Comparison of ENCODE assay signal across 9 mouse cellular contexts in the genomic region with DNA sequence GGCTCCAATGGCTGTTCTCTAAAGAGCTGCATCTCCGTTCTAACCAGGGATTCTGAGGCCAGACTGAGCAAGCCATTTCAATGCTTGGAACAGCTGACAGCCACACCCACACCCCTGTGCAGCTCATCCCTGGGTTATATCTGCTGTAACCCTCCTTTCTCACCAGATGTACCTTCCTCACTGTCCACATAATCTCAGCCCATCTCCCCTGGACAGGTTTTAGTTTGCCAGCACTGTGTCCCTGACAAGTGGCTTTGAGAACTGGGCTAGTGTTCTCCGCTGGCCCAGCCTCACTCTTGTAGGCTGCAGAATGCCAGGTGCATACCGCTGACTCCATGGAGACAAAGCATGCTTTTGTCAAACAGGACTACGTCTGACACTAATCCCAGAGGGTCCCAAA. TPM values are rescaled to one million over a fixed set of nuclear protein-coding genes. Genes with fewer than 3 reads are reported as not detected.
DNase-seq lines count a peak whose midpoint lies in the region; ATAC-seq lines count a peak whose summit lies in the region.
"Had no signal": no experiment of that assay in that cellular context is flagged by ENCODE, and none has a peak within 500 bp of the region (broad histone marks: within the 10 kb centered on the region; RNA-seq: fewer than 3 reads in every experiment).

No protein-coding gene starts in this region.

- H3K27ac ChIP-seq in kidney, embryonic 16.5 days (ENCODE audit: low read length) = no peak overlapping the region
- no peak overlapping the region for H3K27ac ChIP-seq in embryonic facial prominence, embryonic 13.5 days
- no peak overlapping the region for H3K27ac ChIP-seq in intestine, embryonic 15.5 days
- H3K27ac ChIP-seq in neural tube, embryonic 12.5 days = no peak overlapping the region

- no peaks in the 10 kb centered on the region for H3K27me3 ChIP-seq in kidney, embryonic 16.5 days (ENCODE audit: insufficient read depth, low read length)
- H3K27me3 ChIP-seq in embryonic facial prominence, embryonic 13.5 days = no peaks in the 10 kb centered on the region
- H3K27me3 ChIP-seq in intestine, embryonic 15.5 days (replicated peaks) = no peaks in the 10 kb centered on the region
- H3K27me3 ChIP-seq in neural tube, embryonic 12.5 days (replicated peaks) = no peaks in the 10 kb centered on the region
- H3K27me3 ChIP-seq: Patski had no signal

- no peaks in the 10 kb centered on the region for H3K9me3 ChIP-seq in kidney, embryonic 16.5 days (ENCODE audit: low read length)
- H3K9me3 ChIP-seq in embryonic facial prominence, embryonic 13.5 days = no peaks in the 10 kb centered on the region
- no peaks in the 10 kb centered on the region for H3K9me3 ChIP-seq in intestine, embryonic 15.5 days
- H3K9me3 ChIP-seq in neural tube, embryonic 12.5 days = no peaks in the 10 kb centered on the region

- peak overlapping the region; percentile 66 for H3K4me3 ChIP-seq in kidney, embryonic 16.5 days (ENCODE audit: low read length)
- peak overlapping the region; percentile 89 for H3K4me3 ChIP-seq in embryonic facial prominence, embryonic 13.5 days
- peak overlapping the region; percentile 83 for H3K4me3 ChIP-seq in intestine, embryonic 15.5 days (replicated peaks)
- peak overlapping the region; percentile 78; the same call in 1 of the 2 replicates for H3K4me3 ChIP-seq in neural tube, embryonic 12.5 days

- H3K9ac ChIP-seq in kidney, embryonic 16.5 days (replicated peaks; ENCODE audit: low read length) = peak overlapping the region; percentile 76
- H3K9ac ChIP-seq in embryonic facial prominence, embryonic 13.5 days = peak overlapping the region; percentile 93
- 0 out of 2 replicates have a peak overlapping the region, but pooled peaks have one; percentile 81 for H3K9ac ChIP-seq in intestine, embryonic 15.5 days
- peak overlapping the region; percentile 82 for H3K9ac ChIP-seq in neural tube, embryonic 12.5 days

- H3K4me1 ChIP-seq in kidney, embryonic 16.5 days (ENCODE audit: insufficient read depth, low read length) = peaks cover 17% of the 10 kb centered on the region
- H3K4me1 ChIP-seq in embryonic facial prominence, embryonic 13.5 days = peaks cover 34% of the 10 kb centered on the region
- peaks cover 19% of the 10 kb centered on the region for H3K4me1 ChIP-seq in intestine, embryonic 15.5 days (replicated peaks)
- peaks cover 28% of the 10 kb centered on the region for H3K4me1 ChIP-seq in neural tube, embryonic 12.5 days

- H3K36me3 ChIP-seq in kidney, embryonic 16.5 days (ENCODE audit: insufficient read depth, low read length) = no peaks in the 10 kb centered on the region
- 0 out of 2 replicates have a peak, but pooled peaks cover 9% of the 10 kb centered on the region for H3K36me3 ChIP-seq in embryonic facial prominence, embryonic 13.5 days
- no peaks in the 10 kb centered on the region for H3K36me3 ChIP-seq in intestine, embryonic 15.5 days
- no peaks in the 10 kb centered on the region for H3K36me3 ChIP-seq in neural tube, embryonic 12.5 days

- no peak for ATAC-seq in kidney, embryonic 16.5 days (ENCODE audit: low FRiP score, low TSS enrichment)
- no peak for ATAC-seq in embryonic facial prominence, embryonic 13.5 days (ENCODE audit: insufficient number of reproducible peaks, insufficient read depth, low FRiP score, low TSS enrichment, low read depth)
- ATAC-seq in intestine, embryonic 15.5 days = no peak
- no peak for ATAC-seq in neural tube, embryonic 12.5 days (ENCODE audit: low FRiP score, low read depth)
- ATAC-seq: Patski had no signal

- DNase-seq in kidney, adult 9 months = no peak
- no peak for DNase-seq in gastrocnemius, adult 8-10 months (ENCODE audit: low spot score in 2 of 2)
- no peak for DNase-seq in layer of hippocampus, adult 9-10 months (ENCODE audit: low spot score)
- DNase-seq in gastrocnemius, postnatal 10 days = no peak

- H3K4me2 ChIP-seq in kidney, embryonic 16.5 days (replicated peaks; ENCODE audit: low read depth, low read length) = peak overlapping the region; percentile 74
- H3K4me2 ChIP-seq in embryonic facial prominence, embryonic 13.5 days = peak overlapping the region; percentile 83
- peak overlapping the region; percentile 76 for H3K4me2 ChIP-seq in intestine, embryonic 15.5 days (replicated peaks)
- peak overlapping the region; percentile 82 for H3K4me2 ChIP-seq in neural tube, embryonic 12.5 days (replicated peaks)

- 47% methylated on average over 4 of the region's 4 CpGs for WGBS in kidney, embryonic 16.5 days
- WGBS in embryonic facial prominence, embryonic 13.5 days = 18% methylated on average over 4 of the region's 4 CpGs
- 20% methylated on average over 4 of the region's 4 CpGs for WGBS in intestine, embryonic 15.5 days
- 15% methylated on average over 4 of the region's 4 CpGs for WGBS in neural tube, embryonic 12.5 days

RNA-seq across cellular contexts. Expression of gene Cfap43, which starts 1.7 kb away (rescaled TPM):
- 0.04 and 0.05 TPM in 2 replicates for polyA plus RNA-seq in kidney, embryonic 16.5 days (2015; fragmentation: Nextera tagmentation; extraction: Ambion mirVana)
- 0.20 and 0.29 TPM in 2 replicates for polyA plus RNA-seq in embryonic facial prominence, embryonic 13.5 days (2015; fragmentation: Nextera tagmentation; extraction: Ambion mirVana)
- polyA plus RNA-seq in intestine, embryonic 15.5 days (2015; fragmentation: Nextera tagmentation; extraction: Ambion mirVana) = 0.11 and 0.28 TPM in 2 replicates
- 0.04 and 0.18 TPM in 2 replicates for polyA plus RNA-seq in neural tube, embryonic 12.5 days (2016; fragmentation: Nextera tagmentation; extraction: Ambion mirVana)
- not detected for total RNA-seq in gastrocnemius, adult 8-10 months (2022)
- not detected for total RNA-seq in gastrocnemius, postnatal 10 days (2021)

RNA-seq across cellular contexts. Expression of gene Itprip, which starts 1.7 kb away (rescaled TPM):
- polyA plus RNA-seq in kidney, embryonic 16.5 days (2015; fragmentation: Nextera tagmentation; extraction: Ambion mirVana) = 20.5 and 21.0 TPM in 2 replicates
- 14.4 and 16.5 TPM in 2 replicates for polyA plus RNA-seq in embryonic facial prominence, embryonic 13.5 days (2015; fragmentation: Nextera tagmentation; extraction: Ambion mirVana)
- 9.8 and 10.7 TPM in 2 replicates for polyA plus RNA-seq in intestine, embryonic 15.5 days (2015; fragmentation: Nextera tagmentation; extraction: Ambion mirVana)
- polyA plus RNA-seq in neural tube, embryonic 12.5 days (2016; fragmentation: Nextera tagmentation; extraction: Ambion mirVana) = 15.4 and 16.4 TPM in 2 replicates
- 1 to 10 TPM in 1 of 4 experiments, under 1 TPM in 3; 0.27 to 1.0 (median 0.48) TPM for total RNA-seq in gastrocnemius, adult 8-10 months (2022)
- total RNA-seq in gastrocnemius, postnatal 10 days (2021) = 1 to 10 TPM; 1.8 to 1.9 TPM

RNA-seq across cellular contexts. Expression of gene Cfap58, which starts 20.1 kb away (rescaled TPM):
- polyA plus RNA-seq in kidney, embryonic 16.5 days (2015; fragmentation: Nextera tagmentation; extraction: Ambion mirVana) = 0.06 TPM in 2 replicates
- 0.17 and 0.39 TPM in 2 replicates for polyA plus RNA-seq in embryonic facial prominence, embryonic 13.5 days (2015; fragmentation: Nextera tagmentation; extraction: Ambion mirVana)
- not detected in 2 replicates for polyA plus RNA-seq in intestine, embryonic 15.5 days (2015; fragmentation: Nextera tagmentation; extraction: Ambion mirVana)
- polyA plus RNA-seq in neural tube, embryonic 12.5 days (2016; fragmentation: Nextera tagmentation; extraction: Ambion mirVana) = 0.20 and 0.33 TPM in 2 replicates
- not detected for total RNA-seq in gastrocnemius, adult 8-10 months (2022)
- not detected for total RNA-seq in gastrocnemius, postnatal 10 days (2021)
- polyA plus RNA-seq: Patski had no signal

RNA-seq across cellular contexts. Expression of gene Gsto2, which starts 52.1 kb away (rescaled TPM):
- polyA plus RNA-seq in kidney, embryonic 16.5 days (2015; fragmentation: Nextera tagmentation; extraction: Ambion mirVana) = 1.1 and 1.4 TPM in 2 replicates
- 1.5 and 2.4 TPM in 2 replicates for polyA plus RNA-seq in embryonic facial prominence, embryonic 13.5 days (2015; fragmentation: Nextera tagmentation; extraction: Ambion mirVana)
- polyA plus RNA-seq in intestine, embryonic 15.5 days (2015; fragmentation: Nextera tagmentation; extraction: Ambion mirVana) = 0.68 and 0.97 TPM in 2 replicates
- polyA plus RNA-seq in neural tube, embryonic 12.5 days (2016; fragmentation: Nextera tagmentation; extraction: Ambion mirVana) = 0.73 and 0.98 TPM in 2 replicates
- under 1 TPM; 0.34 to 0.58 (median 0.42) TPM for total RNA-seq in gastrocnemius, adult 8-10 months (2022)
- total RNA-seq in gastrocnemius, postnatal 10 days (2021) = 1 to 10 TPM; 1.2 to 1.4 TPM
